Mouse (Mus musculus): ENCODE measurements at regions not wholly inside any gene's neighbourhood (a gene's known extent, or its start where the extent isn't known, plus 50 kb on each side); places are given as distances from the start of the nearest gene placed in this dataset.

DNA sequence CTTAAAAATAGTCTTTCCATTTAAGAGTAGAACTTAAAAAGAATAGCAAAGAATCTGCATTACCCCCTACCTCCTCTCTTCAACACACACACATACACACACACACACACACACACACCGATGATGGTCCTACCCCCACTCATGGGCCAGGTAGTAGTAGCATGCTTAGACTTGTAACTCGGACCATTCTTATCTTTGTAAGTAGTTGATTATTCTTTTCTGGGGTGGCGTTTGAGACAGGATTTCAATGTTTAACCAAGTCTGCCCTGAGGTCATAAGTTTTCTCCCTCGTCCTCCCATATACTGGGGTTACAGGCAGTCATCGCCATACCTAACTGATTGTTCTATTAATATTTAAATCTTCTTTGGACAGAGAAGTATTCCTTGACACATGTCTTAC, 148.5 kb upstream of the Fat1 start:
- TF ChIP-seq CTCF (IDR thresholded peaks at IDR 0.05; ENCODE audit: borderline replicate concordance, insufficient read depth, low read depth, low read length) (no peak), POLR2A (IDR thresholded peaks at IDR 0.05; ENCODE audit: borderline replicate concordance, insufficient read depth, low read length) (no peak)
